Mouse (Mus musculus) T-cell, adult 2 months (primary cell): Measurements from ENCODE around the gene Nrap.

Experiments used
- DNase-seq: peaks from one replicate; pipeline ENCODE4 v3.0.0; 2022; ENCODE audit warnings: low spot score

Gene Nrap

DNA sequence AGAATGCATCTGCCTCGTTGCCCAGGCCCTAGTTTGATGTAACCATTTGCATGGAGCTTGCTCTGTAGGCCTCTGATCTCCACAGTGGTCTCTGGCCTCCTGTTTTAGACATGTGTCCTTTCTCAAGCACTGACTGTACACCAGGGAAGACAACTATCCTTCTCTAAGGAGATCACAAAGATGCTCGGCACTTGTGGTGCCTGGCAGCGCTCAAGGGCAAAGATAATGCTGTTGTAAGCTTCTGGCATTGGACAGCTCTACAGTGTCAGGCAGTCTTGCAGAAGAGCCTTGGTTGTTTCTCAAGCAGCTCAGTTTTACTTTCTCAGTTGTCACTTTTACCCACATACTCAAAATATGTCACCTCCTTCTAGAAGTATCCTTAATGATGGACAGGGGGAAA lies 73.3 kb downstream of the Nrap start:
- no peak for DNase-seq

DNA sequence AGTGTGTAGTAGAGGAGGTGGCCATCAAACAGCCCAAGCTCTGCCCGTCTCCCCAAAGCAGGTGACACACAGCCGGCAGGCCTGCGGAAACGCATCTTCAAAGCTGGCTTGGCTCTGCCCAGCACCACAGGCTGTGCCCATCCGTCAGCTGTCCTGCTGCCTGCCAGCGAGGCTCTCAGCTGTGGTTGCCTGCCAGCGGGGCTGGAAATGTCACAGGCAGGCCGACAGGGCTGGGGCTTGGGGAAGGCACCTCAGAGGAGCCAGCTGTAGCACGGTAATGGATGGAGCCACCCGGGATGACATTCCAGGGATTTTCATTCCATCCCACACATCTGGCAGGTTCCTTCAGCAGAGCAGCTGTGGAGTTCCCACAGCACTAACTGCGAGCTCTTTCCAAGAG lies 89.0 kb downstream of the Nrap start:
- DNase-seq, result no peak

DNA sequence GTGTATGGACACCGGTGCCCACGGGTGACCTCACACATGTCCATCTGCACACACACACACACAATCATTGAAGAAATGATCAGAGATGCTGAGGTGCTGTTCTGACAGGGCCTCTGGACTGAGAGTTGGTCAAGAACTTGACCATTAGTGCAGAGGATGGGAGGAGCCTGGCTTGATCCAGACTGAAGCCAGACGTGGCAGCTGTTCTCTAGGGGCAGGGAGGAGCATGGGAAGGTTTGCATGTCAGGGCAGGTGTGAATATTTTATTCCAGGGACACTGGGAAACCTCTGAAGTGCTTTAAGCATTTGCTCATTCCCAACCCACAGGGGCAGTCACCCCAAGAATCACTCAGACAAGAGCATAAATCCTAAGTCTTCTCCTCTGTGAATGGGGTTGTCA lies 92.6 kb downstream of the Nrap start:
- no peak for DNase-seq

DNA sequence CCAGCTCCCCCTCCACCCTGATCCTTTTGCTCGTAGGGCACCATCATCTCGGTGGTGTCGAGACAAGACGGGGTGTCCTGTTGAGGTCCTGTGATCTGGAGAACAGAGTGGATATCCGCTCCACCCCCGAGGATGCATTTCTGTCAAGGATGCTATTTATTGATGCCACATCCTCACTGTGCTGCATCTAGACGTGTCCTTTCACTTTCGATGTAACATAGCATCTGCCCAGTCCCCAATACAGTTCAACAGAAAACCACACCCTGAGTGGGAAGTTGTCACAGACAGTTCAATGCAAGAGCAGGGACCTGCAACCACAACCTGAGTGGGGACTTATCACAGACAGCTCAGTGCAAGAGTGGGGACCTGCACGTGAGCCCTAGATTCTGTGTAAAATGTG lies 93.2 kb downstream of the Nrap start:
- DNase-seq, result no peak

DNA sequence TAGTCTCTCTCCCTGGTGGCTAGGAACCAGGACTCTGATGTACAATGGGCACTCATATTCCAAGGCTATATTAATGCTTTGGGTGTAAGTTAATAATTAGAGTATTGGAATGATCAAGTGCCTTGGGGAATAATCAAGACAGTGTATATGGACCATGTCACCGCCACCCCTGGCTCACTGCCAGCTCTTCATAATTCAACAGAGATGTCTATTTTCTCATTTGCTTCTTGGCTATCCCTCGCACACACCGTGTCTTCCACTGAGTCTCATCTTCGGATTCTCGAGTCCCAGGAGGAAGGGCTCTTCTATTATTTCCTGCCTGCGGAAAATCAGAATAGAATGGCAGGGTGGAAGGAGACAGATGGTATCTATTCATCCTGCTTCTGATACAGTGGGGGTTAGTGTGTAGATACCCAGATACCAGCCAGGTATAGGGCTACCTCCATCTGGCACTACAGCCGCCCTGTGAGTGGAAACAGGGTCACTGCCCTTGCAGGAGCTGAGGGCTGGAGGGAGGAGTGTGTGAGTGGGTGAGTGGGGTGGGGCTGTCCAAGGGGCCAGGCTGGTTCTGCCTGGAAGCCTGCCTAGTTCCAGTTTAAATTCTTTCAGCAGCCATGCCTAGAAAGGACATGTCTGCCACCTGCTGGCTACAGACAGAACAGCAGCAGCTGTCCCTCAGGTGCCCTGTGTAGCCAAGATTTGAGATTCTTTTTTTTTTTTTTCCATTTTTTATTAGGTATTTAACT lies 95.0 kb downstream of the Nrap start:
- peak; percentile 19 for DNase-seq

DNA sequence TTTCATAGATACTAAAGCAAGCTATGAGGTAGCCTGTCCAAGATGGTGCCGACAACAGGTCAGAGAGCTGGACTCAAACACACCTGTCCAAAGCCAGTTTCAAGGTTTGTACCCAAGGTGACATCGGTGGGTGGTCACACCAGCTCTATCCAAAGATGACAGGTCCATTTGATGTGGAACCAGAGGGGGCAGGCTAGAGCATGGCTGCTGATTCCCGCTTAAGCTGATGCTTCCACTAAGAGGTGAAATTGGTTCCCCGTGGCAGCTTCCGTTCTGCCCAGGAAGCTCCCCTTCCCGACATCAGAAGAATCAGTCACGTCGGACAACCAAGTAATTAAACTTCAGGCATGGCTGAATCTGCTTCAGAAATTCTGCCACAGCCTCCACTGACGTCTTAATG lies 97.5 kb downstream of the Nrap start:
- no peak for DNase-seq

DNA sequence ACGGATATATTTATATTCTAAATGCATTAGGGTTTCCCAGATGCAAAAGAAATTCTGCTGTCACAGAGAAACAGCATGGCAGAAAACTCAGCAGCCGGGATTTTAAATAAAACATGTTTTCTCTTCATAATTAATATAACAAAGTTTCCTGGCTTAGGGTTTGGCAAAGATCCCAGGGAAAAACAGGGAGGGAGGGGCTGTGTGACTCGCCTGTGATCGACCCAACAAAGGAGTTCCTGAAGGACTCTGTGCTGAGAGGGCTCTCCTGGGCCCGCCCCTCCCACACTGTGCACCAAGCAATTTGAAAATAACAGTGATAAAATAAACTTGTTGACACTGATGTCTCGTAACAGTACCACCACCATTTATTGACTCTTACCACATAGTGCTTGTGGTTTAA lies 97.9 kb downstream of the Nrap start:
- no peak for DNase-seq

DNA sequence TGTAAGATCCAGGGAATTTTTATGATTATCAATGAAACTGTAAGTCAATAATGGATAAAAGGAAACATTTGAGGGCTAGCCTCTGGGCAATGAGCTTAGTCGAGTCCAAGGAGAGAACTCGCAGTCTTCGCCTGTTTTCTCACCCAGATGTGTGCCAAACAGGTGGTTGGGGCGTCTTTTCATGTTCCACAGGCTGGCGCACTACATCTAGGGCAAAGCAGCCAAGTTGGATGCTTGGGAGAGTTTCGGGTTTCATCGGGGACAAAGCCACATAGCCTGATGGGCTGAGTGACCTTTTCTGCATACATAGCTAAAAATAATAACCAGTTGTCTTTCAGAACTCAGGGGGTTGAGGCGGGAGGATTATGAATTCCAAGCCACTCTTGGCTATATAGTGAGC lies 100.2 kb downstream of the Nrap start:
- no peak for DNase-seq

DNA sequence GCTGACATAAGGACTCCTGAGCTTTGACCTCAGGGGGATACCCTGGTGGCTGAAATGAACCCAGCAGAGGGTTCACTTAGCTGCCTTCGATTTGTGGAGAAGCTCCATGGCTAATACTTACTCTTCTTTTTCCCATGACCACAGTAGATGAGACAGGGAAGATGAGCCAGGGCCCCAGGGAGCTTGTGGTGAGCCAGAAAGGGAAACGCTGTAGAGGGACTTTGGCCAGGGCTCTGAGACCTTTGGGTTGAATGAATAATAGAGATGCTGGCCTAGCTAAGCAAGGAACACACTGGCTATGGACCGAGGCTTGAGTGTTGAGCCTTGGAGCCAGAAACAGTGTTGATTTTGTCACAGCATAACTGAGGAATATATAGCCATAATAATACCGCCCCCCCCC lies 101.4 kb downstream of the Nrap start:
- DNase-seq, result no peak

DNA sequence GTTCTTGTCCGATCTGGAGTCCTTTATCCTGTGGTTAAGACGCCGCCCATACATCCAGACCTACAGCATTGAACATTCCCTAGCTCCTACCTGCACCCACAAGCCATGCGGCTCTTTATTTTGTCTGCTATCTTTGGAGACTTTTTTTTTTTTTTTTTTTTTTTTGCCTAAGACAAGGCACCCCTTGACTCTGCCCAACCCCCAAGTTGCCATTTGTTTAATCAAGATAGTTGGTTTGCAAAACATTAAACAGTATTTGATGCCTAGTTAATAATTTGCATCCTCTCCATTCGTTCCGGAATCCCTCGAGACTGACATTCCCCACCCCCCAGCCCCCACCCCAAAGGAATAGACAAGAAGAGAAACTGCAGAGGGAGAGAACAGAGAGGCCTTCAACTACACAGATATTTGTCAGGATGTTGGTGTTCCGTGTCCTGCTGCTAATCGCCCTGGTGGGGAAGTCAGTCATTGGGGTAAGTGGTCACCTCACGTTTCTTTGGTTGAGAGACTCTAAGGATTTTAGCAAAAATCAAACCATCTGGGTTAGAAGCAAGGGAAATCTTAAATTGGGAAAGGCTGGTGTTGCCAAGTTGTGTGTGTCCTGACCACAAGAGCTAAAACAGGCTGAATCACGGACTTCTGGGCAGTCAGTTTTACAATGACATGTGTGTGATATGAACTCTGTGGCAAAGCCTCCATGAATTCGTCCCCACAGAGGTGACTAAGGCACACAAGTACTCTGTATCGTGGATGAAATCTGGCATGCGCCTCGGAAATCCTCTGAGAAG lies 102.1 kb downstream of the Nrap start:
- no peak for DNase-seq

DNA sequence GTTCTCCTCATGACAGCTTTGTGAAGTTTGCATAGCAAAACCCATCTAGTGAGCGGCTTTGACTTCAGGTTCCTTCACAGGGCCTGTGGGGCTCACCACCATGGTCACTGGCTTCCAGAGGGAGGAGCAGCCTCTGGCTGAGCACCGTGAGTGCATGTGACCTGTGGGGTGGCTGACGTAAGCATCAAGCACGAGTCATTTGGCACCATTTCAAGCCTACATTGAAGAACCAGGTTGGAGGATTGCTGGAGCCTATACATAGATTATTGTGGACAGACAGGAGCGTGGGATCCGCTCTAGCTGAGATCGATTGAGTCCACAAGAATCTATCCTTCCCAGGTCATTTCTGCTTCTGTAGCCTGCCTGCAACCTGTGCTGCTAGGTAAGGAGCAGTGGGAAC lies 103.0 kb downstream of the Nrap start, which contains the start of gene Habp2:
Gene Habp2 (plus strand): TSS at position 272 of the 400 bp plus-strand sequence.
- no peak for DNase-seq

DNA sequence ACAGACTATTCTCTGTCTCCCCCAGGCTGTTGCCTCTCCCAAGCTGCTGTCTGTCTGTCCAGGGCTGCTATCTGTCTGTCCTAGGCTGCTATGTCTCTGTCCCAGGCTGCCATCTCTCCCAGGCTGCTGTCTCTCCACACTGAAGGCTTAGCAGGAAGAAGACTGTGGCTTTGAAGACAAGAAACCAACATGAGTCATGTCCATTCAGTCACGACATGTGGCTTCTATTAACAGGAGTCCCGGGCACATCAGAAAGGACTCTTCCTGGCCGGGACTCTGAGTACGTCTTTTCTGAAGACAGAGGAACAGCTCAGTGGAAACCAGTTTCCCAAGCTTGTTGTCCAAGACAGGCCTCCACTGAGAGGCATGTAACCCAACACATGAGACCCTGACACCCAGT lies 104.6 kb downstream of the Nrap start:
- DNase-seq, result no peak

DNA sequence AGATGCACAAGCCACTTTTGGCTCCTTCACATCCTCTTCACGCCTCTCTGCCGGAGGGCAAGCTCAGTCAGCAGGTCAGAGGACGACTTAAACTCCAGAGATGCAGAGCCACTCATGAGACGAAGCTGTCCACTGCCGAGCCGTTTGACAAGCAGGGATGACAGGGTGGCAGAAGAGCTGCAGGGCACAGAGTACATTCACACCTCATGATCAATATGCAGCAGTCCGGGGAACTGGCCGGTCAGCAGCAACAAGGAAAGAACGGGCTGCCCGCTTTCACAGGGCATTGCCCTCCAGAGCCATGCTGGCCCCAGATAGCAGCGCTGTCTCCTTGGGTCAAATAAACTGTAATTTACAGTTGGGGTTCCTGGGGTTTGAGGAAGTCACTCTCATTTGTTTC lies 111.5 kb downstream of the Nrap start:
- no peak for DNase-seq

DNA sequence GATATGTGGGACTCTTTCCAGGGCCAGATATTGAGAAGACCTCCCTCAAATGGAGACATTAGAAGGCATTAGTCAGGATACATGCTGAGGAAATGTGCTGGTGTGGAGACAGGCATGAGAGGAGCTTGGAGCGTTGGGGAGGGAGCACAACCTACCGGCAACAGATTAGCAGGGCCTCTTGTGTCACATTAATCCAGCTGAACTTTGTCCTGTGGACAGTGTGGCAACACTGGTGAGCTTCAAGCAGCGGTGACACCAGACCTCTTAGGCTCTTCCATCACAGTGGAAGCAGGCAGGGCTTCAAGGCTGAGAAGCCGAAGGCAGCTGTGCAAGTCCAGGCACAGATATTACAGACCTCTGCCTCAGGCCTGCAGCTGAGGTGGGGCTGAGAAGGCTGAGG lies 111.9 kb downstream of the Nrap start:
- DNase-seq, result no peak

DNA sequence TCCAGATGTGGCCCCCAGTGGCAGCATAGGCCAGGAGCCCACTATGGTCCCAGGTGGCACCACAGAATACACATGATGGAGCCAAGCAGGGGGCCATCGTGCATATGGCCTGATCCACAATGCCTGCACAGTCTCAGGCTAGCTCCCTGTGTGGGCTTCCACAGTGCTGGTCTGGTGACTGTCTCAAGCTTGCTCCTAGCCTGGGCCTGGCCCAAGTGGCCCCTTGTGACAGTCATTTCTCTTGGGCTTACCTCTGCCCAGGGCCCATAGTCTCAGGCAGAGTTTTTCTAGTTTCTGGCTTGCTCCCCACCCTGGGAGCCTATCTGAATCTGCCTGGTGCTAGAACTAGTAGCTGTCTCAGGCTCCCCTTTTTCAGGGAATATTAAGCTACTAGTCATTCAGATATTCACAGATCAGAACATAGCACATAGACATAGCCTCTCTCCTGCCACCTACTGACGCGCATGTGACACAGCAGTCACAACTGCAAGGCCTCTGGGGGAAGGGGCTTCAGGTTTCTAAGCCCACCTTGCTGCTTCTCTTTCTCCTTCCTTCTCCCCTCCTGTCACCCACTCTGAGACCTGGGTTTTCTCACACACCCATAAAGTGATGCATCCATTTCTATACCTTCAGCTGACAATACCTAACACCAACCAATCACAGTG lies 112.6 kb downstream of the Nrap start:
- DNase-seq, result no peak

DNA sequence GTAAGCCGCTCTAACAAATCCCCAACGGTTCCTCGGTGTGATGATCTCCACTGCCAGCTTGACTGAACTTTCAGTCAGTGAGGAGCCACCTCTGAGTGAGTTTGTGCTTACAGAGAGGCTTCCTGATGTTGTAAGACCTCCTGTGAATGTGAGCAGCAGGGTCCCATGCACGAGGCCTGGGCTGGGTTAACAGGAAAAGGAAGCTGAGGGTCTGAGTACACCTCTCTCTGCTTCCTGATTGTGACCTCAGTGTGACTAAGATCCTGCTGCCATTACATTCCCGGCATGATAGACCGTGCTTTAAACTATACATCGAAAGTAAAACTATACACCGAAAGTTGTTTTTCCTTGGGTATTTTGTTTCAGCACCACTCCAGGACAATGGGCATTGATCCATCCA lies 117.8 kb downstream of the Nrap start:
- no peak for DNase-seq
